Mouse (Mus musculus) CD4-positive, CD25-positive, alpha-beta regulatory T cell, adult 4 months (primary cell): Measurements from ENCODE around the gene Mical2. TPM values are rescaled to one million over a fixed set of nuclear protein-coding genes. Genes with fewer than 3 reads are reported as not detected.

Experiments
- ATAC-seq: one replicate; pipeline ENCODE4 v1.8.0; 2017
- polyA plus RNA-seq, 2 experiments: library from polyadenylated mRNA; unstranded; fragments of 100-300 nt; shearing (Covaris generic); gene quantifications; one replicate each; pipeline ENCODE4 v1.2.1; 2017

Mical2 gene
- polyA plus RNA-seq, 2 experiments from 2014 or later, result 2.1 to 2.4 TPM

DNA sequence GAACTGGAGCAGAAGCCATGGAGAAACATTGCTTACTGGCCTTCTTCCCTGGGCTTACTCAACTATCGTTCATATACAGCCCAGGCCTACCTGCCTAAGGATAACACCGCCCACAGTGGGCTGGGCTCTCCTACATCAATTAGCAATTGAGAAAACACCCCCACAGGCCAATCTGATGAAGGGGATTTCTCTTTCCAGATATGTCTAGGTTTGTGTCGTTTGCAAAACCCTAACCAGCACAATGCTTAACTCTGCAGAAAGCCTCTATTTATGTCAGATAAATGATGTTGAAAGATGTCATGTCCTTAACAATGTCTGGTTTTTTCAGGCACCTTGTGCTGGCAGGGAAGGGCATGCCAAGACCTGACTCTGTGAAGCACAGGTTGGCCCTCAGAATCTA lies 144.3 kb downstream of the Mical2 start:
- ATAC-seq, result no peak

DNA sequence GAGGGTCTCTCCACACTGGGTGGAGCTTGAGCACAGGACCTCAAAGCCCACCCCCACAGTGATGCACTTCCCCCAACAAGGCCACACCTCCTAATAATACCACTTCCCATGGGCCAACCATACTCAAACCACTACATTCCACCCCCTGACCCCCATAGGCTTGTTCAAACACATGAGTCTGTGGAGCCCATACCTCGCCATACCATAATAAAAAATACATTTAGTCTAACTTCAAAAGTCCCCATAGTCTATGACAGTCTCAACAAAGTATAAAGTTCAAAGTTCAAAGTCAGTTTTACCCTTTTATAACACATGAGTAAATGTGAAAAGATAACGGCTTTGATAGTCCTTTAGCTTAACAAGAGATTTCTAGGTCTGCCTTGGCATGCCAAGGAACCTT lies 145.7 kb downstream of the Mical2 start:
- no peak for ATAC-seq

DNA sequence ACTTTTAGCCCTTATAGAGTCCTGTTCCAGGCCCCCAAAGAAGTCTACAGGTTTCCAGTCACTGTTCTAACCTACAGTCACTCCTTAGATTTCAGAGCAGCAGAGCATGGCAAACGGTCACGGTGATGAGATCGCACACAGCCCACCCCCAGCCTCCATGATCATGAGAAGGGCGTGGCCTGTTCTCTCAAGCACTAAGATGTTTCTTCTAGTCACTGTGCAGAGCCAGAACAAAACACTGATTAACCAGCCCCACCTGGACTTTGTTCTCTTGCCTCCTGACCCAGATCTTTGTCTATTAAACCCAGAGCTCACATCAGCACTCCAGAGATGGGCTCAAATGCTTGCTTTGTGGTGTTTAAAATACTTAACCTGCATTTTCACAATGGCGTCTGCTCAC lies 148.4 kb downstream of the Mical2 start:
- ATAC-seq, result no peak

DNA sequence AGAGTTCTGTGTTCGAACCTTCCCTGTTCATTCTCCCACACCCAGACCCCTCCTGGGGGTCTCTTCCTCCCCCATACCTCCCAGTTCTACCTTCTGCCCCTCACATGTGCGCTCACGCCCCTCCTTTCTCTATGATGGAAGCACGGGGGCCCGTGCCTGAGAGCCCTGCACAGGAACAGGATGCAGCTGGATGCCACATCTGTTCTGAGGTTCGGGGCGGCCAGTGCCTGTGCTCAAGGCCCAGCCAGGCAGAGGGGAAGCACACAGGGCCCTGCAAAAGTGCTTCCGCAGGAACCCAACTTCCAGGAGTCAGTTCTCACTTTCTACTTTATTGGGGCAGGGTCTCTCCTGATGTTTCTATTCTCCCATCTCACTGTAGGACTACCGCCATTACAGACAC lies 149.4 kb downstream of the Mical2 start:
- no peak for ATAC-seq

DNA sequence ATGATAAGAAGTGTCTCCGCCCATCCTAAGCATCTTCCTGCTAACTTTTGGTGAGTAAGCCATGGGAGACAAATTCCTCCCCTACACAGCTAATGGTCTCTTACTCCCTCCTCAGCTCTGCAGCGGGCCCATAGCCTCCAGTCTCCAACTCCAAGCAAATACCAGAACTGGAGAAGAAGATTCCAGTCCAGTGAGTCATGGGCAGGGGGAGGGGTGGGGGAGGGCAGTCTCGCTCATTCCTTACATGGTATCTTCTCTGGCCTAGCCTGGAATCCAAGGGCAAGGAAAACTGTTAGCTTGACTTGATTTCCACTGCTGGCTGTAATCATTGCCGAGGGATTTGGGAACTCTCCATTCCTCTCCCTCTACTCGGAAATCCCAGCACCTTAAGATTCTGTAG lies 150.2 kb downstream of the Mical2 start:
- no peak for ATAC-seq

DNA sequence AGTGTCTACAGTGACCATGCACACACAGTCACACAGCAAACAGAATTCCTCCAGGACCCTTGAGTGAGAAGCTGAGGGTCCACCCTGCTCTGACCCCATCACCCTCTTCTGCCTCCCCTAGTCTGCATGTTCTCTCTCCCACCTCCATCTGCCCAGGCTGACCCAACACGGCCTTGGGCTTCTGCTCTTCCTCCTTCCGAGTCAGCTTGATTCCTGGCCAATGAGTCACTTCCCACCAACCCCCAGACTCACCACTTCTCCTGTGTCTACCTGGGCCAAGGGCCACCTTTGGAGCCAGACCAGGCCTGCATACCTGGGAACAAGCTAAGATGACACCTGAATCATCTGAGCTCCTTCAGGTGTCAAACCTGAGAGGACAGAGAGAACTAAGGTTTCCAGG lies 151.0 kb downstream of the Mical2 start:
- ATAC-seq, result no peak

DNA sequence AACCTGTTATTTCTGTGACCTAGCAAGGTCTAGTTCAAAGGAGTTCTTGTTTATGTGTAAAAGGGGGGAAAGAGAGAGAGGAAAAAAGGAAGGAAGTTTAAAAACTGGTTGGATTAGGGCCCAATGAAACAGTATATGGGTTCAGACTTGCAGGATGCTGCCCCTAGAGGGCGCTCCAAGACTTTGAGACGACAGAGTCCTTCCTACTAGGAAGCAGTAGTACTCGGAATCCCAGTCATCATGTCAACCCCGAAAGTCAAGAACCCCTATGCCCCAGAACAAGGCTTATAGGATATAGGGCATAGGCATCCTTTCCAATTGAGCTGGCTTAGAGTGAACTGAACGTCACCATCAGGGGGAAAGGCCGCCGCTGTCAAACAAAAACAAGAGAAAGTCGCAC lies 151.7 kb downstream of the Mical2 start:
- no peak for ATAC-seq

DNA sequence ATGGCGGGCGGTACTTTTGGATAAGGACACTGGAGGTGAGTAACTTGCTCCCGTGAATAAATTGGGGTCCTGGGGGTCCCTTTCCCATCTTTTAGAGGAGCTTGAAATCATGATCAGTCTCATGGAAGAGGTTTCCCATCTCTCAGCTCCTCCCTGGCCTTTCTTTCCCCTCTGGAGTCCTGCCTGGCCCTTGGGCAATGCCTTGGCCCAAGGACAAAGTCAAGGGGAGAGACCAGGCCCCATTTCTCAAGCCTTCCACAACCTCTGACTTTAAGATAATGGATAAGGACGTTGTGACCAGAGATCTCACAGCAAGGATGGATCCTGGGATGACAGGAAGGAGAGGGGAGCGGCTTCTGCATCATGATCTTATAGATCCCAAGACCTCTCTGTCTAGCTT lies 152.4 kb downstream of the Mical2 start:
- no peak for ATAC-seq

DNA sequence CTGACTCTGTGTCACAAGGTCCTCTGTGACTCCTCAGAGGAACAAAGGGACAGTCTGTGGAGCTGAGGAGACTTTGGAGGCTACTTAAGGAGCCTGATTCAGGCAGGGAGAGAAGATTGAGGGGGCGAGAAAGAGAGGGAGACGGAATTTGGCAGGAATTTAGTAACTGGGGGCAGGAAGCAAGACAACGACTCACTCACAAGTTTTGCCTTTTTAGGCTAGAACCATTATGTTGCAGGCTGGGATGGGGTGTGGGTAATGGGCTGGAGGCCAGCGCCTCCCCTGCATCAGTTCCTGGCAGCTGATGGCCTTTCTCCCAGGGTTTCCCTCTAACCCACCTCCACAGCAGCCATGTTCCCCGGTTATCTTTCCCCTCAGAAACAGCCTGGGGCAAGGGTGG lies 152.8 kb downstream of the Mical2 start:
- ATAC-seq, result no peak

DNA sequence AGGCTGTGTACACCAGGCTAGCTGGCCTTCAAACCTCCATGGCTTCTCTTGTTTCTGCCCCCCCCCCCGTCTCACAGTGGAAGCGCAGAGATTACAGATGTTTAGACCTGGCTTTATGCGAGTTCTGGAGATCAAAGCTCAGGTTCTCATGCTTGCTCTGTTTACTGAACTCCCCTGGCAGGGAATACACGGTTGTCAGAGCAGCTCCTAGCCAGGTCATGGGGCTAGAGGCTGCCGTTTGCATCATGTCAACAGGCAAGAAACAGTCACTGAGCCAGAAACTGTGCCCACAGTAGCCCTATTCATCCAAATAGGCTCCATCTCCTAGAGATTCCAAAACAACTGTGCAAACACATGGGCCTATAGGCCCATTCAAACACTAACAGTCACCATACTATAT lies 160.9 kb downstream of the Mical2 start:
- ATAC-seq, result no peak

DNA sequence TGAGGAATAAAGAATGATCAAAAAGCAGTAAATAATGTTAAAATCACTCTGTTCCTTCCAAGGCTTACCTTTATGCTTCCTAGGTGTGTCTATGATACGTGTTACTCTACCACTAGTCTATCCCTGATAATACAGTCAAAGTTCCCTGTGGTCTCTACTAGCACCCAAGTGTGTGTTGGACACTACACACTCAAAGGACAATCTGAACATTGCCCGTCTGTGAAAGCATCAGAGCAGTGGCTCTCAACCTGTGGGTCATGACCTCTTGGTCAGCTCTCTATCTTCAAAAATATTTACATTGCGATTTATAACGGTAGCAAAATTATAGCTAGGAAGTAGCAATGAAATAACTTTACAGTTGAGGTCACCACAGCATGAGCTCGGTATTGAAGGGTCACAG lies 162.2 kb downstream of the Mical2 start:
- no peak for ATAC-seq

DNA sequence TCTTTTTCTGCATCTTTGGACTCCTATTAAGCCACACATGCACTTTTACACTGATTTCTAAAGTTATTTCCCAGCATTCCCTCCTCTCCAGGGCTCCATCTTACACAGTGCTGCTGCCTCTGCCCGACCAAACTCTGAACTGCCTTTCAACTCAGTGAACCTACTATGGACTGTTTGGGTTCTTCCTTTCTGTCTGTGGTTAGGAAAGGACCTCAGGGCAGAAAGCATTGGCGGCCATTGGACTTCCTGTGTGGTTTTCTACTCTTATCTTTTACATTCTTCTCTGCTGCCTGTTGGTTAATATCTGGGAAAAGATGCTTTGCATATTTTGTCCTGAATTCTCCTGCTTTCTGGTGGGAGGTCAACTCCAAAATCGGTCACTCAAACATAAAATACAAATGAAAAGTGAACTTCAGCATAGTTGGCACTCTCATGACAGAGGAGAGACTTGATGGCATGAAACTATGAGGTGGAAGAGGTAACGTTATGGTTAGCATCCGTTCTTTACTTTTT lies 162.8 kb downstream of the Mical2 start:
- ATAC-seq, result no peak

DNA sequence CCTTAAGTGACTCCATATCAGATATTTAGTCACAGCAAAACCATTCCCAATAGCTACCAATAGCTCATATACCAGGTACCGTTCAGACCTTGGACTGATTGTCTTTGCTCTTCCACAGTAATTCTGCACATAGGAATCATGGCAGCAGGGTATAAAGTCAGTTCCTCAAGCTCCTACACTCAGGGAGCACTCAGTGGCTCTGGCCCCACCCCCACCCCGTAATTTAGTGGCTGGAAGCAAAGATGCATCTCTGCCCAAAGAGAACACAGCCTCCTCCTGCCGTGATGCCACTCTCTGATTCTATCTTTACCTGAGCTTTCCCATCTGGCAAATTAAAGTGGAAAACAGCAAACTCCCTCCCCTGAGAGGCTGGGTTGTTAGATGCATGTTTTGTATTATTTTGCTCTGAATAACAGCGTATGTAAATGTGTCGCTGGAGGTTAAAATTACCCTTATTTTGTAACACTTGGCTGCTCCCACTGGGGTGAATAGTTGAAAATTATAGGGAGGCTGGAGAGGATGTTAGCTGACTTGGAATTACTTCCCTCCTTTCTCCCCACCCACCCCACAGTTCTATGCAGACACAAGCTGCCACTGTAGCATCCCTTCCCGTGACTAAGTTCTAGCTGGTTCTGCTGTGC lies 164.1 kb downstream of the Mical2 start:
- ATAC-seq, result no peak

DNA sequence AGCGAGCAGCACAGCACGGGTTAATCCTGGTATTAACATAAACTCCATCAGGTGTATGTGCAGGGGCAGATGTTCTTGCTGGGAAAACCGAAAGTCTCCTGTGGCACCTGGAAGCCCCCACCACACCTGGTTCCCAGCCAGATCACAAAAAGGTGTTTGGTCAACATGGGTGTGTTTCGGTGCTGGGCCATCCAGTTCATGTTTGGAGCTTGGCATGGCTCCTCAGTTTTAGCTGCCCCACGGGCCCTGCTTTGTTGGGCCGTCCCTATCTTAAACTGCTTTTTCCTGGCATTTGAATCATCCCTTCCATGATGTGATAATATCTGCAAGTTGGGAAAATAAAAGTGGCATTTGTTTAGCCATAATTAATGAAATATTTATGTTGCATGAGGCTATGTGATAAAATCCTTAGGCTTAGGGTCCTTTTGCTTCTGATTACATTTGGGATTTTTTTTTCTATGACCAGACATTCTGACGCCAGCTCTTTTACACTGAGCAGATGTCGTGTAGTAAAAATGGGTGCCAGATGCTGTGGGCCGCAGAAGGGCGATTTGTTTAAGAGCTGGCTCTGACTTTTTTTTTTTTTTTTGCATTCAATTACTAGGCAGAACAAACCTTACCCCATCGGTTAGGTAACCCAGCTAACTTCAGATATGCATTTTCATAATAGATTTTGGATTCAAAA lies 164.7 kb downstream of the Mical2 start:
- ATAC-seq, result no peak

DNA sequence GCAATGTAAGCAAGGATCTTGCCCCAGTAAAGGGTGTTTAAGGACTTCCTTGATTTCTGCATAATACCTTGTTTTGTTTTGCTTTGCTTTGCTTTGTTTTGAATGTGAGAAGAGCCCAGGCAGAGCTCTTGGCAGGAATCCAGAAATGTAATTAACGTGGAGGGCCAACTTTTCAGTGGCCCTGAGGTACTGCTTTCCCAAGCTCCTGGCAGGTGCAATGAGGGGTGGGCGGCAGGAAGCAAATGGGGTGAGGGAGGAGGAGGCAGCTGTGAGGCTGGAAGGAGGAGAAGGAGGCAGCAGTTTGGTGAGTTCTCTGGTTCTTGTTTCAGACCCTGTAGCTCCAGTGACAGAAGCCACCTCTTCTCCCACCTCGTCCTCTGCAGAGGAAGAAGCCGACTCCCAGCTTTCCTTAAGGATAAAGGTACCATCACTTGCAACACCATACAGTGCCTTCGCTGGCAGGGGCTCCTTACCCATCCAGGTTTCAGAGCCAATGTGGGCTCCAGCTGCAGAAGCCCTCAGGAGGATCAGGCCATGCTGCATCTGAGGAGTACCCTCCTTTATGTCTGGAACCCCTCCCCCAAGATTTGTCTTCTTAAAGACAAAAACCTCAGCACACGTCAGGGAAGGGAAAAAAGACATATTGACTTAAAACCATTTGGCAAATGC lies 165.4 kb downstream of the Mical2 start:
- no peak for ATAC-seq

DNA sequence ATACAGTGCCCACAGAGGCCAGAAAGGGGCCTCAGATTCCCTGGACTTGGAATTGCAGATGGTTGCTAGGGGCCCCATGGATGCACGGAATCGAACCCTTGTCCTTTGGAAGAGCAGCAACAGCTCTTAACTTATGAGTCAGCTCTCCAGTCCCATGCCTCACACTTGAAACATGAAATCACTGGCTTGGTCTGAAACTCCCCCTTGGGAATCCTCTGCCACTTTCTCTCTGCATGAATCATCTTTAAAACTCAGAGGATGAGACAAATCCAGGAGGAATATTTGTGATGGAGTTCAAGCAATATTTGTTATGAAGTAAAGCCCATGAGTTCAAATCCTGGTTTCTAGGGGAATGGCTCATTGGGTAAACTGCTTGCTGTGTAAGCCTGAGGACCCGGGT lies 172.1 kb downstream of the Mical2 start:
- ATAC-seq, result no peak

DNA sequence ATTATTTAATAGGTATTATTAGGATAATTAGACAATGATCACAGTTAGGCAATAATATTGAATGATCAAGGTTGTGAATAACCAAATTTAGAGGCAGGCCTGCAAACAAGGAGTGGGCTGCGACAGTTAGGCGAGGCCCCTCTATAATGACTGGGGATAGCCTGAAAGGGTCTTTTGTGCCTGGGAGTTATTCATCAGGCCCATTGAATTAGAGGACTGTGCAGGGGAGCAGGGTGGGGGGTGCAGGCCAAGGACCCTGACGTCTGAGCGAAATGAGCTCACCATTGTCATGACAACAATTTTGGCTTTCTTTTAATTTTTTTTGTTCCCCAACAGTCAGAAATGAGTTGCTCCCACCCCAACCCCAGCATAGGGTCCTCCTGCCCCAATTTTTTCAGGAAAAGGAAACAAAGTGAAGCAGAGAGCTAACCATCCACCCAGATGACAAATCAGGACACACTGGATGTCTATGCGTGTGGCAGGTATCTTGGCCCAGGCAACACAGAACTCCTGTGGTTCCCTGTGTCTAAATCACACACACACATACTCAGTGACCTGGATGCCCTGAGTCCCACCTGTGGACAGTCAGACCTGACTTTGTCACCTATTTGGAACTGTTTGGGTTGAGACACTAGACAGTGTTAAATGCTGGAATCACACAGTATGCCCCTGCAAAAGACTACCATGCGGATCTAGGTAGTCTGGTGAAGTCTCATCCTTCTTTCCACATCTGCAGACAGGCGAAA lies 173.9 kb downstream of the Mical2 start:
- no peak for ATAC-seq

DNA sequence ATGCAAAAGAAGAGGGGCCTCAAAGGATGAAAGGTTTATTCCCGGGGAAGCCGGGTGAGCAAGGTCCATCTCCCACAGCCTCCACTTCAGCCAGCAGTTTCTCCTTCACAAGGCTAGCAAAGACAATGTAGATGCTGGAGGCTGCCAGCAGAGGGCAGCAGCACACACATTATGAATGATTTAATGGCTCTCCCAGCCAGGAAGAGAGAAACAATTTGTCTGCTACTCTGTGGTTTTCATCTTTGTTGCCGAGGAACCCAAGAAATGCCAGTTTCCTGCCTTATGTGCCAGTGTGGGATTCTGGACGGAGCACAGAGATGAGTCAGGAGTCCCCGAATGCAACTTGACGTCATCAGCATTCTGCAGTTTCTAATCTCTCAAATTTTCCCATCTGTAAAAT lies 174.5 kb downstream of the Mical2 start:
- peak; percentile 56 for ATAC-seq

DNA sequence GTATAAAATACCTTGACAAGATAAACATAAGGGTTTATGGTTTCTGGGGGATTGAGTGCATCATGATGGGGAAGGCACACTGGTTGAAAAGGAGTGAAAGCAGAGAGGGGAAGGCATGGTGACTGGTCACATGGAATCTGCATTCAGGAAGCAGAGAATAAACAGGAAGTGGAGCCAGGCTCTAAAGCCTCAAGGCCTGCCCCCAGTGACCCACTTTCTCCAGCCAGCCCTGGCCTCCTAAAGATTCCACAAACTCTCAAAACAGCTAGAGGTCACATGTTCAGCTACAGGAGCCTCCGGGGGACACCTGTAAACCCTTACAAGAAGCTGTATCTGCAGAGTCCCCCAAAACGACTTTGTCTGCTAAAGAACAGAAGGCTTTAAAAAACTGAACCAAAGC lies 179.4 kb downstream of the Mical2 start:
- no peak for ATAC-seq

DNA sequence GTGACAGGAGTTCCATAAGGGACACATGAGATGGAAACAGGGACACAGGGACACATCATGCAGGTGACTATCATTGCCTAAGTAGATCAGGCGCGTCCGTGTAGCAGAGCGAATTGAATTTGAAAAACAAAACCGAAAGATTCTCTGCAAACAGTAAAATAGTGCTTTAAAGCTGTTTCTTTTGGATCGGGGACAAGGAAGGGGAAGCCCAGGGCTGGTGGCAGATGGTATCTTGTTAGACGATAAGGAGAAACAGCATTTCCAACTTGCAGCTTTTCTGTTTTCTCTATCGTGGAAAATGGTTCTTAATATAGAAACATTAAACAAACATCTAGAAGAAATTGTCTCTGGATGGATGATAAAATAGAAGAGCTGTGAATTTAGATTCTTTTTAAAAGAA lies 179.9 kb downstream of the Mical2 start:
- ATAC-seq, result no peak

DNA sequence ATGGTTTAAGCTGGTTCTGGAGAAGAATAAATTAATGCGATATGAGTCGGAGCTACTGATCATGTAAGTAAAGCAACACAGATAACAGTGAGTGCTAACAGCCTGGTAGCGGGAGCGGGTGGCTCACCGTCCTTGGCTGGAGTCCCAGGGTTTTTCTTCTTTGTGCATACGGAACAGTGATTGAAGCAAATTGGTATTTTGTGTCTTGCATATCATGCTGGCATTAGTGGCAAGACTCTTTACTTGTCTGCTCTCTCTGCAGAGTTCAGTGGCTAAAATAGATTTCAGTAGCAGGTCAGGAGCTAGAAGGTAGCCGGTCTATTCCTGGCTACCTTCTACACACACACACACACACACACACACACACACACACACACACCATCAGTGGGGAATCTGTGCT lies 181.9 kb downstream of the Mical2 start:
- ATAC-seq, result no peak

DNA sequence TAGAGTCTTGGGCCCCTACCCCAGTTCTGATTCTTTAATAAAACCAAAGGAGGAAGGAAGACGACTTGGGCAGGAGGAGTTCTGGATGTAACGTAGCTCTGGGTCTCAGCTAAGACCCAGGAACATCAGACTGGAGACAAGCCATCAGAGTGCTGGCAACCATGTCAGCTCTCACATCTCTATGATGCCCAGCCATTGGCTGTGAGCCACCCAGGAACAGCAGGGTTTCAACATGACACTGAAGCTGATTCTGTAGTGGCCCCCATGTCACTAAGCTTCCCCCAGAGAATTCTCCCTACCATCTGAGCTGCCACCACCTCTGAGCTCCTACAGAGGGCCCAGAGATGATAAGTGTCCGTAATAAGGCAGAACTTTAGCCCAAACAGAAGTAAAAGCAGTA lies 184.3 kb downstream of the Mical2 start:
- no peak for ATAC-seq

DNA sequence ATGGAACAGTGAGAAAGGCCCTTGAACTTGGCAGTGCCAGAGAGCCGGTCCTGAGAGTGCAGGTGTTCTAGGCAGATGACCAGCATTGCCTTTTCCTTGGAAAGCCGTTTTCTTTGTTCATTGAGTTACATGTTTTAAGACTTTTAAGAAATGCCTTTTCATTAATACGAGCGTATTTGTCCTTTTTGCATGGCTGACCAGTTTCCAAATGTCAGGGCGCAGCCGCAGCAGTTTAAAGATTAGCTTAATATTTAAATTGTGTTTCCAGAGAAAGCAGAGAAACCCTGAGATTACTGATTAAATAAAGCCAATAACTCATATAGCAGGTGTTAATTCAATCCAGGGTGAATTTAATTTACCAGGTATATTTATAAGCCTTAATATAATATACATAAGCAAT lies 187.6 kb downstream of the Mical2 start:
- no peak for ATAC-seq
